Mouse (Mus musculus): ENCODE measurements around the gene Oas3.

GRCm38 (mm10) chr5:120806458-120806857 lies 29.0 kb upstream of the Oas3 start:
- no peak for TF ChIP-seq GATA1 (IDR thresholded peaks at IDR 0.05; ENCODE audit: low read length)
- TF ChIP-seq TAL1 (IDR thresholded peaks at IDR 0.05; ENCODE audit: low read length), result no peak
